Mouse (Mus musculus) stomach, embryonic 15.5 days (tissue): ENCODE results near the gene Slc10a3. TPM values are rescaled to one million over a fixed set of nuclear protein-coding genes. Genes with fewer than 3 reads are reported as not detected.

Experiments
- ATAC-seq: fragments of 200-750 bp; cut with Nextera tagmentation; 2 replicates; pipeline ENCODE4 v1.8.0; 2017; ENCODE audit warnings: low read depth, moderate number of reproducible peaks, moderate TSS enrichment; ENCODE audit not compliant: insufficient read depth, low FRiP score
- H3K27ac ChIP-seq: fragments of 300-500 bp; sonication (generic); 2 replicates; pipeline ENCODE4 v1.5.1; 2015; ENCODE audit warnings: mild to moderate bottlenecking, inconsistent platforms
- H3K27me3 ChIP-seq: fragments of 300-500 bp; sonication (generic); replicated peaks from 2 replicates; pipeline ENCODE4 v1.6.1; 2015; ENCODE audit warnings: inconsistent platforms
- H3K36me3 ChIP-seq: fragments of 300-500 bp; sonication (generic); 2 replicates; pipeline ENCODE4 v1.6.1; 2015; ENCODE audit warnings: inconsistent platforms
- H3K4me1 ChIP-seq: fragments of 300-500 bp; sonication (generic); 2 replicates; pipeline ENCODE4 v1.6.1; 2015; ENCODE audit warnings: inconsistent platforms
- H3K4me2 ChIP-seq: fragments of 300-500 bp; sonication (generic); 2 replicates; pipeline ENCODE4 v1.6.1; 2015; ENCODE audit warnings: mild to moderate bottlenecking, inconsistent platforms
- H3K4me3 ChIP-seq: fragments of 300-500 bp; sonication (generic); replicated peaks from 2 replicates; pipeline ENCODE4 v1.5.1; 2015; ENCODE audit warnings: inconsistent platforms
- H3K9ac ChIP-seq: fragments of 300-500 bp; sonication (generic); 2 replicates; pipeline ENCODE4 v1.6.1; 2015; ENCODE audit warnings: inconsistent platforms
- H3K9me3 ChIP-seq: fragments of 300-500 bp; sonication (generic); 2 replicates; pipeline ENCODE4 v1.6.1; 2016; ENCODE audit warnings: inconsistent platforms
- WGBS: fragments of 180-500 bp; shearing (Covaris S2); methylation state at CpG from one replicate; pipeline ENCODE4 v1.1.7; 2015; 5-methylcytosine and 5-hydroxymethylcytosine counted together
- polyA plus RNA-seq: library from polyadenylated mRNA; unstranded; fragments of >200 nt; fragmentation: Nextera tagmentation; extraction: Ambion mirVana; gene quantifications from 2 replicates; pipeline ENCODE4 v1.2.1, GENCODE M21; 2015

The Slc10a3 gene
- polyA plus RNA-seq, 1 experiment from 2014 or later = 17.9 TPM

GRCm38 (mm10) chrX:74353467-74353770 lies 19.7 kb downstream of the Slc10a3 start, which contains the start of gene Lage3:
Gene Lage3, minus strand, starts transcription at chrX:74353618.
- H3K4me3 ChIP-seq = peak within 1 kb of the TSS; percentile 45
- no peaks in the 10 kb centered on the region for H3K4me1 ChIP-seq
- peak; percentile 82 for ATAC-seq
- 9% methylated on average over 13 of the region's 22 CpGs for WGBS
- H3K4me2 ChIP-seq = peak within 1 kb of the TSS; percentile 56
- H3K36me3 ChIP-seq = no peaks in the 10 kb centered on the region
- peak within 1 kb of the TSS; percentile 26; the same call in 1 of the 2 replicates for H3K27ac ChIP-seq
- H3K9ac ChIP-seq = peak within 1 kb of the TSS; percentile 25; the same call in 1 of the 2 replicates
- no peaks in the 10 kb centered on the region for H3K9me3 ChIP-seq
- no peaks in the 10 kb centered on the region for H3K27me3 ChIP-seq

- Histone ChIP-seq H3K4me1 (no peaks in the 10 kb centered on the region), H3K9me3 (no peaks in the 10 kb centered on the region), H3K36me3 (no peaks in the 10 kb centered on the region), H3K27me3 (no peaks in the 10 kb centered on the region), H3K4me3 (peak overlapping the region; percentile 45), H3K9ac (peak overlapping the region; percentile 25; the same call in 1 of the 2 replicates), H3K27ac (peak overlapping the region; percentile 26; the same call in 1 of the 2 replicates), H3K4me2 (peak overlapping the region; percentile 56)
- ATAC-seq = no peak; the same call in 1 of the 2 replicates
- 26% methylated on average over 13 of the region's 13 CpGs for WGBS
Measured at GRCm38 (mm10) chrX:74352645-74353466, 20.3 kb downstream of the Slc10a3 start.

GRCm38 (mm10) chrX:74330166-74330930 lies 42.8 kb downstream of the Slc10a3 start:
- no peak for ATAC-seq
- no peak overlapping the region; the same call in 1 of the 2 replicates for H3K27ac ChIP-seq
- 25% methylated on average over 2 of the region's 2 CpGs for WGBS

GRCm38 (mm10) chrX:74329215-74329671 lies 43.9 kb downstream of the Slc10a3 start:
- peak overlapping the region; percentile 29 for H3K9ac ChIP-seq
- no peaks in the 10 kb centered on the region for H3K9me3 ChIP-seq
- no peaks in the 10 kb centered on the region for H3K27me3 ChIP-seq
- WGBS = 21% methylated on average over 10 of the region's 10 CpGs
- no peaks in the 10 kb centered on the region for H3K36me3 ChIP-seq
- H3K4me1 ChIP-seq = 0 out of 2 replicates have a peak, but pooled peaks cover 2% of the 10 kb centered on the region
- H3K4me2 ChIP-seq = peak overlapping the region; percentile 66
- no peak overlapping the region; the same call in 1 of the 2 replicates for H3K27ac ChIP-seq
- peak overlapping the region; percentile 45 for H3K4me3 ChIP-seq
- ATAC-seq = 0 out of 2 replicates have a peak, but pooled peaks have one; percentile 10

More at GRCm38 (mm10) chrX:74330166-74330930, 42.8 kb downstream of the Slc10a3 start:
- Histone ChIP-seq H3K9me3 (no peaks in the 10 kb centered on the region), H3K4me3 (peak overlapping the region; percentile 45; the same call in 1 of the 2 replicates), H3K9ac (no peak overlapping the region), H3K4me1 (0 out of 2 replicates have a peak, but pooled peaks cover 2% of the 10 kb centered on the region), H3K4me2 (peak overlapping the region; percentile 66), H3K27me3 (no peaks in the 10 kb centered on the region), H3K36me3 (no peaks in the 10 kb centered on the region)

GRCm38 (mm10) chrX:74328725-74329161 lies 44.4 kb downstream of the Slc10a3 start, which contains the start of gene Plxna3:
Gene Plxna3, plus strand, starts transcription at chrX:74329066.
- H3K9me3 ChIP-seq = no peaks in the 10 kb centered on the region

More at GRCm38 (mm10) chrX:74328725-74329161, 44.4 kb downstream of the Slc10a3 start, which contains the start of gene Plxna3:
- H3K9ac ChIP-seq = peak within 1 kb of the TSS; percentile 29
- 18% methylated on average over 15 of the region's 30 CpGs for WGBS
- no peaks in the 10 kb centered on the region for H3K27me3 ChIP-seq
- H3K4me3 ChIP-seq = peak within 1 kb of the TSS; percentile 45
- H3K27ac ChIP-seq = peak within 1 kb of the TSS; percentile 63; the same call in 1 of the 2 replicates
- peak within 1 kb of the TSS; percentile 66 for H3K4me2 ChIP-seq
- ATAC-seq = peak; percentile 93
- H3K36me3 ChIP-seq = no peaks in the 10 kb centered on the region
- 0 out of 2 replicates have a peak, but pooled peaks cover 2% of the 10 kb centered on the region for H3K4me1 ChIP-seq

Other genes starting within 250 kb of the Slc10a3 start
- not detected in 2 replicates for gene Opn1mw, start 245.9 kb downstream of the Slc10a3 start, polyA plus RNA-seq
- 12.3 and 12.4 TPM in 2 replicates for gene Mecp2, start 238.0 kb downstream of the Slc10a3 start, polyA plus RNA-seq
- gene Tex28, start 205.5 kb downstream of the Slc10a3 start, polyA plus RNA-seq = not detected in 2 replicates
- gene Tktl1, start 196.1 kb downstream of the Slc10a3 start, polyA plus RNA-seq = not detected in 2 replicates
- 346 and 386 TPM in 2 replicates for gene Flna, start 123.5 kb downstream of the Slc10a3 start, polyA plus RNA-seq
- gene Emd, start 118.7 kb downstream of the Slc10a3 start, polyA plus RNA-seq = 22.0 and 25.5 TPM in 2 replicates
- gene Rpl10, start 102.5 kb downstream of the Slc10a3 start, polyA plus RNA-seq = 643 and 895 TPM in 2 replicates
- 79.5 and 86.1 TPM in 2 replicates for gene Taz, start 91.4 kb downstream of the Slc10a3 start, polyA plus RNA-seq
- gene Dnase1l1, start 91.0 kb downstream of the Slc10a3 start, polyA plus RNA-seq = 15.7 and 17.5 TPM in 2 replicates
- 130 and 132 TPM in 2 replicates for gene Atp6ap1, start 76.3 kb downstream of the Slc10a3 start, polyA plus RNA-seq
- 190 and 196 TPM in 2 replicates for gene Gdi1, start 68.4 kb downstream of the Slc10a3 start, polyA plus RNA-seq
- 58.1 and 63.1 TPM in 2 replicates for gene Fam50a, start 60.3 kb downstream of the Slc10a3 start, polyA plus RNA-seq
- gene Plxna3, start 44.3 kb downstream of the Slc10a3 start, polyA plus RNA-seq = 12.4 and 13.5 TPM in 2 replicates
- 95.8 and 107 TPM in 2 replicates for gene Lage3, start 19.7 kb downstream of the Slc10a3 start, polyA plus RNA-seq
- gene Ubl4a, start 131 bp downstream of the Slc10a3 start, polyA plus RNA-seq = 63.3 and 67.0 TPM in 2 replicates
- 36.0 and 36.1 TPM in 2 replicates for gene Fam3a, start 19.9 kb upstream of the Slc10a3 start, polyA plus RNA-seq
- 19.9 and 20.1 TPM in 2 replicates for gene Ikbkg, start 19.9 kb upstream of the Slc10a3 start, polyA plus RNA-seq
- gene G6pdx, start 55.8 kb upstream of the Slc10a3 start, polyA plus RNA-seq = 71.1 and 76.5 TPM in 2 replicates
- not detected in 2 replicates for gene Gm6880, start 108.0 kb upstream of the Slc10a3 start, polyA plus RNA-seq
- gene Olfr1326-ps1, start 201.5 kb upstream of the Slc10a3 start, polyA plus RNA-seq = not detected in 2 replicates
- gene Olfr1325, start 219.3 kb upstream of the Slc10a3 start, polyA plus RNA-seq = not detected in 2 replicates